In the genomic region with DNA sequence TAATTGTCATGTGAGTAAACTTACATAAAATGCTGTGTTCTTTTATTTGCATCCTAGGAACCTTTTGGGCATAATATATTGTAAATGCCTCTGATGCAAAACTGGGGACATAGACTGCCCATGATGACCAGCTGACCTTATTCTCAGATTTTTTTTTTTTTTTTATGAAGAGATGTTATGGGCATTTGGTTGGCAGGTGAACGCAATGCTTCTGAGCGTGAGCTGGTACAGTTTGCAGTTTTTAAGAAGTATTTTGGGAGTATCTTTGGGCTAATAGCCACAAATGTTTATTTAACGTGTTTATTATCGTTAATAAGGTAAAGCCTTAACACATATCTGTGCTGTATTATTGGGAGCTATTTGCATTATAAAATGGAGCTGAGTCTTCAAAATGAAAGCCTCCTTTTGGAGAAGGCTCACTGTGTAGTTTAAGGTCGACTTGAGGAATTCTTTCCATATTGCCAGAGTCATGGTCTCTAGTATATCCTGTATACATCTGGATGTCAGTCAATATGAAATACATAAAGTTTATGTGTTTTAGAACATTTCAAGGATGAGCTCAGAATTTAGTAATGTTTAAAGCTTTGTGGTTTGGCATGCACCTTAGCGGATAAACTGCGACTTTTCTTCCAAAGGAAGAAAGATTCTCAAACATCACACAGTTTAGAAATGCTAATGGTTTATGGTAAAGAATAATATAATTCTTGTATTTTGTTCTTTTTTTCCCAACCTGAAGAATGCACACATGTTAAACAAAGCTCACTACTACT, we compare ENCODE assay signal across 10 mouse cellular contexts. TPM values are rescaled to one million over a fixed set of nuclear protein-coding genes. Genes with fewer than 3 reads are reported as not detected.
DNase-seq lines count a peak whose midpoint lies in the region; ATAC-seq lines count a peak whose summit lies in the region.
"Had no signal": no experiment of that assay in that cellular context is flagged by ENCODE, and none has a peak within 500 bp of the region (broad histone marks: within the 10 kb centered on the region; RNA-seq: fewer than 3 reads in every experiment).

No protein-coding gene starts in this region.

- H3K9me3 ChIP-seq in hindbrain, embryonic 12.5 days (replicated peaks): no peaks in the 10 kb centered on the region
- no peaks in the 10 kb centered on the region for H3K9me3 ChIP-seq in hindbrain, embryonic 11.5 days (ENCODE audit: control insufficient read depth, low read length)
- H3K9me3 ChIP-seq in forebrain, embryonic 14.5 days (replicated peaks; ENCODE audit: control insufficient read depth, low read length): no peaks in the 10 kb centered on the region
- 0 out of 2 replicates have a peak, but pooled peaks cover 3% of the 10 kb centered on the region for H3K9me3 ChIP-seq in midbrain, embryonic 16.5 days (replicated peaks; ENCODE audit: control insufficient read depth, low read length, poor library complexity, severe bottlenecking)
- H3K9me3 ChIP-seq: liver, embryonic 15.5 days had no signal

- peak overlapping the region; percentile 6; the same call in 1 of the 2 replicates for H3K4me3 ChIP-seq in hindbrain, embryonic 12.5 days
- H3K4me3 ChIP-seq in hindbrain, embryonic 11.5 days (ENCODE audit: low read depth, low read length): no peak overlapping the region
- H3K4me3 ChIP-seq in brown adipose tissue, adult 24 weeks (ENCODE audit: insufficient read depth, low read depth, low read length): peak overlapping the region; percentile 24
- peak overlapping the region; percentile 92 for H3K4me3 ChIP-seq in forebrain, embryonic 14.5 days (ENCODE audit: low read depth, low read length)
- H3K4me3 ChIP-seq in midbrain, embryonic 16.5 days (ENCODE audit: low read depth, low read length): no peak overlapping the region; the same call in 1 of the 2 replicates
- H3K4me3 ChIP-seq: liver, embryonic 15.5 days had no signal

- H3K36me3 ChIP-seq in hindbrain, embryonic 12.5 days: peaks cover 12% of the 10 kb centered on the region
- H3K36me3 ChIP-seq in hindbrain, embryonic 11.5 days (ENCODE audit: control insufficient read depth, insufficient read depth, low read length): no peaks in the 10 kb centered on the region
- H3K36me3 ChIP-seq in forebrain, embryonic 14.5 days (ENCODE audit: control insufficient read depth, insufficient read depth, low read length): peaks cover 24% of the 10 kb centered on the region
- H3K36me3 ChIP-seq in midbrain, embryonic 16.5 days (ENCODE audit: control insufficient read depth, insufficient read depth, low read length): no peaks in the 10 kb centered on the region; the same call in 1 of the 2 replicates

- H3K27ac ChIP-seq in hindbrain, embryonic 12.5 days: no peak overlapping the region
- no peak overlapping the region for H3K27ac ChIP-seq in hindbrain, embryonic 11.5 days (ENCODE audit: low read depth, low read length)
- peak overlapping the region; percentile 59; the same call in 1 of the 2 replicates for H3K27ac ChIP-seq in brown adipose tissue, adult 24 weeks (replicated peaks; ENCODE audit: low read depth, low read length)
- peak overlapping the region; percentile 52; the same call in 1 of the 2 replicates for H3K27ac ChIP-seq in forebrain, embryonic 14.5 days (ENCODE audit: low read depth, low read length)
- no peak overlapping the region for H3K27ac ChIP-seq in midbrain, embryonic 16.5 days (ENCODE audit: low read length)
- H3K27ac ChIP-seq: liver, embryonic 15.5 days had no signal

- intact Hi-C loops in left cerebral cortex, postnatal 4 days (cut with DNase I): loop anchor here (10.0 kb wide), 2 partner anchors 124 to 324 kb away; no protein-coding TSS in a partner anchor

- 71% methylated on average over 7 of the region's 7 CpGs for WGBS in hindbrain, embryonic 12.5 days
- 78% methylated on average over 7 of the region's 7 CpGs for WGBS in hindbrain, embryonic 11.5 days
- 54% methylated on average over 7 of the region's 7 CpGs for WGBS in forebrain, embryonic 14.5 days
- WGBS in midbrain, embryonic 16.5 days: 70% methylated on average over 7 of the region's 7 CpGs

- no peak for DNase-seq in hindbrain, embryonic 11.5 days (ENCODE audit: low spot score)
- no peak for DNase-seq in forebrain, embryonic 14.5 days (ENCODE audit: low spot score)
- no peak for DNase-seq in left cerebral cortex, postnatal 4 days
- DNase-seq in right cerebral cortex, postnatal 25 days: no peak
- DNase-seq: right cerebral cortex, postnatal 14 days had no signal

- H3K4me2 ChIP-seq in hindbrain, embryonic 12.5 days (replicated peaks): peak overlapping the region; percentile 84
- H3K4me2 ChIP-seq in hindbrain, embryonic 11.5 days (replicated peaks; ENCODE audit: low read depth, low read length): no peak overlapping the region
- H3K4me2 ChIP-seq in forebrain, embryonic 14.5 days (ENCODE audit: low read length): peak overlapping the region; percentile 83
- peak overlapping the region; percentile 30; the same call in 1 of the 2 replicates for H3K4me2 ChIP-seq in midbrain, embryonic 16.5 days (ENCODE audit: low read length)
- H3K4me2 ChIP-seq: liver, embryonic 15.5 days had no signal

- no peak overlapping the region; the same call in 1 of the 2 replicates for H3K9ac ChIP-seq in hindbrain, embryonic 12.5 days
- no peak overlapping the region for H3K9ac ChIP-seq in hindbrain, embryonic 11.5 days (ENCODE audit: low read depth, low read length)
- peak overlapping the region; percentile 63 for H3K9ac ChIP-seq in forebrain, embryonic 14.5 days (ENCODE audit: low read length)
- H3K9ac ChIP-seq in midbrain, embryonic 16.5 days (ENCODE audit: low read depth, low read length): no peak overlapping the region
- H3K9ac ChIP-seq: liver, embryonic 15.5 days had no signal

- peaks cover 14% of the 10 kb centered on the region for H3K4me1 ChIP-seq in hindbrain, embryonic 12.5 days
- H3K4me1 ChIP-seq in hindbrain, embryonic 11.5 days (replicated peaks; ENCODE audit: control insufficient read depth, insufficient read depth, low read length): no peaks in the 10 kb centered on the region
- H3K4me1 ChIP-seq in brown adipose tissue, adult 24 weeks (ENCODE audit: control insufficient read depth, insufficient read depth, insufficient read length, low read length): peaks cover 10% of the 10 kb centered on the region
- peaks cover 15% of the 10 kb centered on the region for H3K4me1 ChIP-seq in forebrain, embryonic 14.5 days (ENCODE audit: control insufficient read depth, insufficient read depth, low read length)
- peaks cover 3% of the 10 kb centered on the region; the same call in 1 of the 2 replicates for H3K4me1 ChIP-seq in midbrain, embryonic 16.5 days (ENCODE audit: control insufficient read depth, insufficient read depth, low read length)

- H3K27me3 ChIP-seq in hindbrain, embryonic 12.5 days: peaks cover 4% of the 10 kb centered on the region; the same call in 1 of the 2 replicates
- peaks cover 15% of the 10 kb centered on the region for H3K27me3 ChIP-seq in hindbrain, embryonic 11.5 days (ENCODE audit: control insufficient read depth, insufficient read depth, low read length)
- H3K27me3 ChIP-seq in forebrain, embryonic 14.5 days (replicated peaks; ENCODE audit: control insufficient read depth, insufficient read depth, low read length): no peaks in the 10 kb centered on the region
- H3K27me3 ChIP-seq in midbrain, embryonic 16.5 days (ENCODE audit: control insufficient read depth, insufficient read depth, low read depth, low read length): no peaks in the 10 kb centered on the region; the same call in 1 of the 2 replicates

- ATAC-seq in hindbrain, embryonic 12.5 days (ENCODE audit: low FRiP score): no peak
- no peak for ATAC-seq in hindbrain, embryonic 11.5 days (ENCODE audit: low FRiP score)
- ATAC-seq in forebrain, embryonic 14.5 days: no peak
- no peak for ATAC-seq in midbrain, embryonic 16.5 days

RNA-seq across cellular contexts. Expression of gene E130114P18Rik, which starts 3.0 kb away (rescaled TPM):
- polyA plus RNA-seq in hindbrain, embryonic 12.5 days (2016; fragmentation: Nextera tagmentation; extraction: Ambion mirVana): 28.0 and 28.2 TPM in 2 replicates
- 28.5 and 36.5 TPM in 2 replicates for polyA plus RNA-seq in hindbrain, embryonic 11.5 days (2014; fragmentation: Nextera tagmentation; extraction: Ambion mirVana)
- polyA plus RNA-seq in brown adipose tissue, adult 24 weeks (2012; ENCODE audit: insufficient read depth, insufficient read length, missing spikeins): not detected in 2 replicates
- polyA plus RNA-seq in forebrain, embryonic 14.5 days (2014; fragmentation: Nextera tagmentation; extraction: Ambion mirVana): 48.7 and 62.9 TPM in 2 replicates
- polyA plus RNA-seq in midbrain, embryonic 16.5 days (2015; fragmentation: Nextera tagmentation; extraction: Ambion mirVana): 11.6 and 12.1 TPM in 2 replicates
- total RNA-seq in left cerebral cortex, postnatal 4 days (2021): 1 to 10 TPM; 6.6 to 8.2 TPM
- total RNA-seq: ES-E14 had no signal

RNA-seq across cellular contexts. Expression of gene Nfia, which starts 8.3 kb away (rescaled TPM):
- 58.4 and 62.7 TPM in 2 replicates for polyA plus RNA-seq in hindbrain, embryonic 12.5 days (2016; fragmentation: Nextera tagmentation; extraction: Ambion mirVana)
- polyA plus RNA-seq in hindbrain, embryonic 11.5 days (2014; fragmentation: Nextera tagmentation; extraction: Ambion mirVana): 29.8 and 45.6 TPM in 2 replicates
- 43.3 and 74.8 TPM in 2 replicates for polyA plus RNA-seq in brown adipose tissue, adult 24 weeks (2012; ENCODE audit: insufficient read depth, insufficient read length, missing spikeins)
- 71.5 and 85.9 TPM in 2 replicates for polyA plus RNA-seq in forebrain, embryonic 14.5 days (2014; fragmentation: Nextera tagmentation; extraction: Ambion mirVana)
- 25.8 and 26.6 TPM in 2 replicates for polyA plus RNA-seq in midbrain, embryonic 16.5 days (2015; fragmentation: Nextera tagmentation; extraction: Ambion mirVana)
- total RNA-seq in left cerebral cortex, postnatal 4 days (2021): 10 to 100 TPM; 97.1 to 99.7 TPM

Comparison
In these comparisons a context has a peak if more than half of its experiments do, and no peak if none do; other contexts are left out.
1. H3K4me3 ChIP-seq: peak in hindbrain, embryonic 12.5 days (single experiment), brown adipose tissue, adult 24 weeks (single experiment) and forebrain, embryonic 14.5 days (single experiment); none in hindbrain, embryonic 11.5 days (single experiment) and midbrain, embryonic 16.5 days (single experiment).
2. H3K27ac ChIP-seq: peak in brown adipose tissue, adult 24 weeks (single experiment) and forebrain, embryonic 14.5 days (single experiment); none in hindbrain, embryonic 12.5 days (single experiment), hindbrain, embryonic 11.5 days (single experiment) and midbrain, embryonic 16.5 days (single experiment).